Mouse (Mus musculus) liver, embryonic 15.5 days (tissue): Measurements from ENCODE around the gene Ext2. TPM values are rescaled to one million over a fixed set of nuclear protein-coding genes. Genes with fewer than 3 reads are reported as not detected.

ENCODE experiments used
- ATAC-seq: fragments of 200-750 bp; cut with Nextera tagmentation; 2 replicates; pipeline ENCODE4 v1.8.0; 2017; ENCODE audit warnings: moderate number of reproducible peaks, mild to moderate bottlenecking, moderate library complexity; ENCODE audit not compliant: insufficient read depth
- H3K27ac ChIP-seq: fragments of 300-500 bp; sonication (generic); replicated peaks from 2 replicates; pipeline ENCODE4 v1.5.1; 2015; ENCODE audit warnings: mild to moderate bottlenecking, inconsistent platforms
- H3K27me3 ChIP-seq: fragments of 300-500 bp; sonication (generic); 2 replicates; pipeline ENCODE4 v1.6.1; 2015; ENCODE audit warnings: mild to moderate bottlenecking, inconsistent platforms
- H3K36me3 ChIP-seq: fragments of 300-500 bp; sonication (generic); replicated peaks from 2 replicates; pipeline ENCODE4 v1.6.1; 2015; ENCODE audit warnings: moderate library complexity, mild to moderate bottlenecking, inconsistent platforms
- H3K4me1 ChIP-seq: fragments of 300-500 bp; sonication (generic); replicated peaks from 2 replicates; pipeline ENCODE4 v1.6.1; 2015; ENCODE audit warnings: inconsistent platforms
- H3K4me2 ChIP-seq: fragments of 300-500 bp; sonication (generic); 2 replicates; pipeline ENCODE4 v1.6.1; 2015; ENCODE audit warnings: moderate library complexity, mild to moderate bottlenecking, inconsistent platforms
- H3K4me3 ChIP-seq: fragments of 300-500 bp; sonication (generic); replicated peaks from 2 replicates; pipeline ENCODE4 v1.5.1; 2015; ENCODE audit warnings: mild to moderate bottlenecking, inconsistent platforms
- H3K9ac ChIP-seq: fragments of 300-500 bp; sonication (generic); 2 replicates; pipeline ENCODE4 v1.6.1; 2015; ENCODE audit warnings: moderate library complexity, mild to moderate bottlenecking, inconsistent platforms
- H3K9me3 ChIP-seq: fragments of 300-500 bp; sonication (generic); replicated peaks from 2 replicates; pipeline ENCODE4 v1.6.1; 2016; ENCODE audit warnings: inconsistent platforms
- WGBS: fragments of 180-500 bp; shearing (Covaris S2); methylation state at CpG from one replicate; pipeline ENCODE4 v1.1.7; 2015; ENCODE audit warnings: mixed read lengths; ENCODE audit not compliant: insufficient replicate concordance; 5-methylcytosine and 5-hydroxymethylcytosine counted together
- polyA plus RNA-seq: library from polyadenylated mRNA; unstranded; fragments of >200 nt; fragmentation: Nextera tagmentation; extraction: Ambion mirVana; gene quantifications from 2 replicates; pipeline ENCODE4 v1.2.1, GENCODE M21; 2015

Ext2 gene
- polyA plus RNA-seq, 1 experiment from 2014 or later, result 27.3 TPM

- H3K9ac ChIP-seq, result no peak overlapping the region
- 65% methylated on average over 6 of the region's 6 CpGs for WGBS
- no peaks in the 10 kb centered on the region for H3K9me3 ChIP-seq
- H3K4me1 ChIP-seq, result no peaks in the 10 kb centered on the region
- H3K4me3 ChIP-seq, result no peak overlapping the region
- H3K36me3 ChIP-seq, result no peaks in the 10 kb centered on the region
- no peaks in the 10 kb centered on the region for H3K27me3 ChIP-seq
- ATAC-seq, result no peak
- H3K27ac ChIP-seq, result no peak overlapping the region
- H3K4me2 ChIP-seq, result no peak overlapping the region
These were observed 17.7 kb upstream of the Ext2 start for GRCm38 (mm10) chr2:93840109-93840508.

GRCm38 (mm10) chr2:93838931-93839330 is 16.6 kb upstream of the Ext2 start:
- H3K36me3 ChIP-seq, result no peaks in the 10 kb centered on the region
- H3K27ac ChIP-seq, result no peak overlapping the region
- ATAC-seq, result no peak
- no peak overlapping the region for H3K4me2 ChIP-seq
- no peaks in the 10 kb centered on the region for H3K27me3 ChIP-seq
- H3K9ac ChIP-seq, result no peak overlapping the region
- no peaks in the 10 kb centered on the region for H3K9me3 ChIP-seq
- no peak overlapping the region for H3K4me3 ChIP-seq
- WGBS, result 73% methylated on average over 4 of the region's 4 CpGs
- no peaks in the 10 kb centered on the region for H3K4me1 ChIP-seq

DNA sequence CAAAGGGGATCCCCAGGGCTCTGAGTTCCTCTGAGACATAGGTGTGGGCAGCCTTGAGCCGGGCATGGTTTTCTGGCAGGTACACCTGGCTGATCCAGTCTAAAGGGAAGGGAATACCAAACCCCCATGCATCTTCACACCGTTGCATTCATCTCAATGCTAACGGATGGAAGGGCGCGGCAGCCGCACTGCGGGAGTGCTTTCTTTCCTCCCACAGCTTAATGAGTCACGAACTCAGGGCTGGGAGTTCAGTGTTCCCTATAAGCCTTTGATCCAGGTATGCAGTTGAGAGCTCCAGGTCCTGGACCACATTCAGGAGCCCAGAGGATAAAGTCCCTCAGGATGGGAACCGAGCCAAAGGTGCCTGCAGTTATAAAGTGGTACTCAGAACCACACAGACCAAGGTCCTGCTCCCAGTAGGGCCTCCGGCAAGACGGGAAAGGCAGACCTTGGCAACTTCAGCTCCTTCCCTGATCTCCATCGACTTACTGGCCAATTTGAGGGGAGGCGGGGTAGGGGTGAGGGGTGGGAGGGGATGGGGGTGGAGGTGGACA is 13.9 kb upstream of the Ext2 start:
- Histone ChIP-seq H3K27me3 (no peaks in the 10 kb centered on the region), H3K9me3 (no peaks in the 10 kb centered on the region), H3K4me2 (no peak overlapping the region), H3K9ac (no peak overlapping the region), H3K27ac (no peak overlapping the region), H3K36me3 (no peaks in the 10 kb centered on the region), H3K4me1 (no peaks in the 10 kb centered on the region), H3K4me3 (no peak overlapping the region)
- WGBS, result 68% methylated on average over 13 of the region's 13 CpGs
- ATAC-seq, result no peak

GRCm38 (mm10) chr2:93835596-93835995 is 13.2 kb upstream of the Ext2 start:
- no peaks in the 10 kb centered on the region for H3K27me3 ChIP-seq
- WGBS, result 75% methylated on average over 11 of the region's 11 CpGs
- H3K27ac ChIP-seq, result no peak overlapping the region
- ATAC-seq, result no peak
- no peak overlapping the region for H3K9ac ChIP-seq
- no peaks in the 10 kb centered on the region for H3K36me3 ChIP-seq
- no peaks in the 10 kb centered on the region for H3K4me1 ChIP-seq
- no peak overlapping the region for H3K4me2 ChIP-seq
- no peaks in the 10 kb centered on the region for H3K9me3 ChIP-seq
- no peak overlapping the region for H3K4me3 ChIP-seq

GRCm38 (mm10) chr2:93823519-93823918 is 1.2 kb upstream of the Ext2 start:
- no peaks in the 10 kb centered on the region for H3K27me3 ChIP-seq
- H3K4me2 ChIP-seq, result no peak overlapping the region
- ATAC-seq, result no peak
- H3K9me3 ChIP-seq, result no peaks in the 10 kb centered on the region
- 13% methylated on average over 8 of the region's 8 CpGs for WGBS
- H3K9ac ChIP-seq, result no peak overlapping the region
- no peaks in the 10 kb centered on the region for H3K36me3 ChIP-seq
- H3K4me3 ChIP-seq, result no peak overlapping the region
- peaks cover 21% of the 10 kb centered on the region for H3K4me1 ChIP-seq
- no peak overlapping the region for H3K27ac ChIP-seq

- ATAC-seq, result 0 out of 2 replicates have a peak, but pooled peaks have one; percentile 33
- no peak overlapping the region for H3K4me3 ChIP-seq
- peaks cover 28% of the 10 kb centered on the region for H3K4me1 ChIP-seq
- no peaks in the 10 kb centered on the region; the same call in 1 of the 2 replicates for H3K36me3 ChIP-seq
- 37% methylated on average over 5 of the region's 5 CpGs for WGBS
- no peak overlapping the region for H3K4me2 ChIP-seq
- H3K27me3 ChIP-seq, result no peaks in the 10 kb centered on the region
- no peaks in the 10 kb centered on the region for H3K9me3 ChIP-seq
- H3K27ac ChIP-seq, result no peak overlapping the region
- H3K9ac ChIP-seq, result no peak overlapping the region
These were observed 4.6 kb downstream of the Ext2 start for GRCm38 (mm10) chr2:93817791-93818190.

GRCm38 (mm10) chr2:93813343-93813742 is 9.0 kb downstream of the Ext2 start:
- H3K9me3 ChIP-seq, result no peaks in the 10 kb centered on the region
- no peak overlapping the region for H3K4me3 ChIP-seq
- peaks cover 9% of the 10 kb centered on the region for H3K4me1 ChIP-seq
- H3K4me2 ChIP-seq, result no peak overlapping the region
- no peak overlapping the region for H3K9ac ChIP-seq
- no peak overlapping the region for H3K27ac ChIP-seq
- ATAC-seq, result no peak
- peaks cover 20% of the 10 kb centered on the region; the same call in 1 of the 2 replicates for H3K36me3 ChIP-seq
- no peaks in the 10 kb centered on the region for H3K27me3 ChIP-seq
- 85% methylated on average over 22 of the region's 22 CpGs for WGBS

GRCm38 (mm10) chr2:93811812-93812211 is 10.6 kb downstream of the Ext2 start:
- Histone ChIP-seq H3K9me3 (no peaks in the 10 kb centered on the region), H3K27ac (no peak overlapping the region), H3K9ac (no peak overlapping the region), H3K4me2 (no peak overlapping the region), H3K4me3 (no peak overlapping the region), H3K27me3 (no peaks in the 10 kb centered on the region), H3K36me3 (peaks cover 23% of the 10 kb centered on the region; the same call in 1 of the 2 replicates), H3K4me1 (no peaks in the 10 kb centered on the region)
- 26% methylated on average over 4 of the region's 4 CpGs for WGBS
- no peak for ATAC-seq

- no peak for ATAC-seq
- Histone ChIP-seq H3K9ac (no peak overlapping the region), H3K9me3 (no peaks in the 10 kb centered on the region), H3K27ac (no peak overlapping the region), H3K36me3 (peaks cover 37% of the 10 kb centered on the region; the same call in 1 of the 2 replicates), H3K27me3 (no peaks in the 10 kb centered on the region), H3K4me2 (no peak overlapping the region), H3K4me3 (no peak overlapping the region), H3K4me1 (peaks cover 3% of the 10 kb centered on the region)
- 11% methylated on average over 2 of the region's 2 CpGs for WGBS
These were observed 12.4 kb downstream of the Ext2 start for GRCm38 (mm10) chr2:93809931-93810330.

GRCm38 (mm10) chr2:93808071-93808470 is 14.3 kb downstream of the Ext2 start:
- Histone ChIP-seq H3K9ac (no peak overlapping the region), H3K9me3 (no peaks in the 10 kb centered on the region), H3K36me3 (peaks cover 45% of the 10 kb centered on the region; the same call in 1 of the 2 replicates), H3K4me1 (peaks cover 4% of the 10 kb centered on the region), H3K27ac (no peak overlapping the region), H3K27me3 (no peaks in the 10 kb centered on the region), H3K4me3 (no peak overlapping the region), H3K4me2 (no peak overlapping the region)
- no peak for ATAC-seq
- 73% methylated on average over 5 of the region's 5 CpGs for WGBS

DNA sequence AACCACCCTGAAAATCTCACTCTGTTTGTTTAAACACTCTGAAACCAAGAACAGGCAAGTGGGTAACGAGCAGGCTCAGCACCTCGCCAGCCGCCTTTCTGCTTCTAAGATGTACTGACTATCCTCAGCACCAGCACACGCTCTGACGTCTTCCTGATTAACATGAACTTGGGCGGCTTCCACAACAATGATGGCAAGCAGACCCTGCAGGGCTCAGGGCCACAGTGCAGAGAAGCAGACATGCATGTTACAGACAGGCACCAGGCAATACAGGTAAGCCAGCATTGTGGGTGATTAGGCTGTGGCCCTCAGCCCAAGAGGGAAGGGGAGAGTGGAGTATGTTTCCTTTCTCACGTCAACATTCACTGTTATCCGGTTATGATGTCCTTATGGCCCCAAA is 14.9 kb downstream of the Ext2 start:
- Histone ChIP-seq H3K4me2 (no peak overlapping the region), H3K36me3 (peaks cover 45% of the 10 kb centered on the region; the same call in 1 of the 2 replicates), H3K4me1 (peaks cover 4% of the 10 kb centered on the region), H3K27ac (no peak overlapping the region), H3K4me3 (no peak overlapping the region), H3K9me3 (no peaks in the 10 kb centered on the region), H3K27me3 (no peaks in the 10 kb centered on the region), H3K9ac (no peak overlapping the region)
- 75% methylated on average over 8 of the region's 8 CpGs for WGBS
- no peak for ATAC-seq
